Mouse (Mus musculus): ENCODE results near the gene Nin. TPM values are rescaled to one million over a fixed set of nuclear protein-coding genes. Genes with fewer than 3 reads are reported as not detected.
"Not testable (repeated sequence)": the region's sequence is repeated elsewhere in the genome, so short reads cannot be mapped to it uniquely, and the experiment has no call there.

Gene Nin
- polyA plus RNA-seq, 1 experiment: 11.5 TPM

GRCm38 (mm10) chr12:70147986-70148630, 34.6 kb upstream of the Nin start:
- Histone ChIP-seq H3K36me3 (ENCODE audit: control insufficient read depth, insufficient read depth, low read length) (no peaks in the 10 kb centered on the region), H3K27me3 (ENCODE audit: control insufficient read depth, insufficient read depth, low read length) (no peaks in the 10 kb centered on the region), H3K4me1 (ENCODE audit: control insufficient read depth, insufficient read depth, insufficient read length) (peaks cover 5% of the 10 kb centered on the region; the same call in 1 of the 2 replicates), H3K4me3 (ENCODE audit: extremely low read depth, insufficient read depth, insufficient read length) (peak overlapping the region; percentile 37; the same call in 1 of the 2 replicates), H3K27ac (ENCODE audit: insufficient read depth, low read length) (no peak overlapping the region)
- 6% methylated on average over 13 of the region's 13 CpGs for WGBS
- no peak for DNase-seq (ENCODE audit: low read depth in 1 of 2, low spot score in 2 of 2)
- TF ChIP-seq CTCF (IDR thresholded peaks at IDR 0.05; ENCODE audit: extremely low read depth, insufficient read depth, insufficient read length, insufficient replicate concordance) (no peak), POLR2A (IDR thresholded peaks at IDR 0.05; ENCODE audit: low read depth, low read length) (no peak)

- H3K27ac ChIP-seq (ENCODE audit: insufficient read depth, low read length): no peak overlapping the region
- peaks cover 9% of the 10 kb centered on the region; the same call in 1 of the 2 replicates for H3K4me1 ChIP-seq (ENCODE audit: control insufficient read depth, insufficient read depth, insufficient read length)
- WGBS: 89% methylated on average over 6 of the region's 6 CpGs
- H3K27me3 ChIP-seq (ENCODE audit: control insufficient read depth, insufficient read depth, low read length): no peaks in the 10 kb centered on the region
- H3K36me3 ChIP-seq (ENCODE audit: control insufficient read depth, insufficient read depth, low read length): no peaks in the 10 kb centered on the region
- TF ChIP-seq CTCF (IDR thresholded peaks at IDR 0.05; ENCODE audit: extremely low read depth, insufficient read depth, insufficient read length, insufficient replicate concordance) (no peak), POLR2A (IDR thresholded peaks at IDR 0.05; ENCODE audit: low read depth, low read length) (no peak)
- no peak for DNase-seq (ENCODE audit: low read depth in 1 of 2, low spot score in 2 of 2)
- no peak overlapping the region for H3K4me3 ChIP-seq (ENCODE audit: extremely low read depth, insufficient read depth, insufficient read length)
These were observed 32.1 kb upstream of the Nin start for GRCm38 (mm10) chr12:70145586-70145985.

GRCm38 (mm10) chr12:70144637-70145448, 31.3 kb upstream of the Nin start:
- Histone ChIP-seq H3K27me3 (ENCODE audit: control insufficient read depth, insufficient read depth, low read length) (no peaks in the 10 kb centered on the region), H3K4me1 (ENCODE audit: control insufficient read depth, insufficient read depth, insufficient read length) (peaks cover 12% of the 10 kb centered on the region; the same call in 1 of the 2 replicates), H3K36me3 (ENCODE audit: control insufficient read depth, insufficient read depth, low read length) (no peaks in the 10 kb centered on the region), H3K27ac (ENCODE audit: insufficient read depth, low read length) (no peak overlapping the region), H3K4me3 (ENCODE audit: extremely low read depth, insufficient read depth, insufficient read length) (no peak overlapping the region)
- DNase-seq (ENCODE audit: low read depth in 1 of 2, low spot score in 2 of 2): peak; percentile 44 to 62
- WGBS: 48% methylated on average over 20 of the region's 20 CpGs
- TF ChIP-seq POLR2A (IDR thresholded peaks at IDR 0.05; ENCODE audit: low read depth, low read length): no peak
- TF ChIP-seq CTCF (IDR thresholded peaks at IDR 0.05; ENCODE audit: extremely low read depth, insufficient read depth, insufficient read length, insufficient replicate concordance): peak; percentile 45; the same call in 1 of the 2 replicates

GRCm38 (mm10) chr12:70144106-70144587, 30.6 kb upstream of the Nin start:
- H3K4me3 ChIP-seq (ENCODE audit: extremely low read depth, insufficient read depth, insufficient read length); DNase-seq (ENCODE audit: low read depth in 1 of 2, low spot score in 2 of 2); H3K36me3 ChIP-seq (ENCODE audit: control insufficient read depth, insufficient read depth, low read length); H3K27me3 ChIP-seq (ENCODE audit: control insufficient read depth, insufficient read depth, low read length); H3K27ac ChIP-seq (ENCODE audit: insufficient read depth, low read length): not testable (repeated sequence)
- WGBS: 84% methylated on average over 3 of the region's 3 CpGs
- peaks cover 12% of the 10 kb centered on the region; the same call in 1 of the 2 replicates for H3K4me1 ChIP-seq (ENCODE audit: control insufficient read depth, insufficient read depth, insufficient read length)

- Histone ChIP-seq H3K36me3 (ENCODE audit: control insufficient read depth, insufficient read depth, low read length) (no peaks in the 10 kb centered on the region), H3K4me3 (ENCODE audit: extremely low read depth, insufficient read depth, insufficient read length) (no peak overlapping the region), H3K4me1 (ENCODE audit: control insufficient read depth, insufficient read depth, insufficient read length) (peaks cover 11% of the 10 kb centered on the region; the same call in 1 of the 2 replicates), H3K27me3 (ENCODE audit: control insufficient read depth, insufficient read depth, low read length) (no peaks in the 10 kb centered on the region), H3K27ac (ENCODE audit: insufficient read depth, low read length) (no peak overlapping the region)
- 84% methylated on average over 5 of the region's 5 CpGs for WGBS
- no peak for DNase-seq (ENCODE audit: low read depth in 1 of 2, low spot score in 2 of 2)
- TF ChIP-seq CTCF (IDR thresholded peaks at IDR 0.05; ENCODE audit: extremely low read depth, insufficient read depth, insufficient read length, insufficient replicate concordance): no peak
These were observed 27.6 kb upstream of the Nin start for GRCm38 (mm10) chr12:70140993-70141576.

- Histone ChIP-seq H3K4me3 (ENCODE audit: extremely low read depth, insufficient read depth, insufficient read length) (no peak overlapping the region), H3K27me3 (ENCODE audit: control insufficient read depth, insufficient read depth, low read length) (no peaks in the 10 kb centered on the region), H3K36me3 (ENCODE audit: control insufficient read depth, insufficient read depth, low read length) (no peaks in the 10 kb centered on the region), H3K4me1 (ENCODE audit: control insufficient read depth, insufficient read depth, insufficient read length) (peaks cover 15% of the 10 kb centered on the region; the same call in 1 of the 2 replicates), H3K27ac (ENCODE audit: insufficient read depth, low read length) (no peak overlapping the region)
- DNase-seq (ENCODE audit: low read depth in 1 of 2, low spot score in 2 of 2): peak; percentile 27 to 42
- 66% methylated on average over 5 of the region's 5 CpGs for WGBS
- TF ChIP-seq POLR2A (IDR thresholded peaks at IDR 0.05; ENCODE audit: low read depth, low read length): no peak
- TF ChIP-seq CTCF (IDR thresholded peaks at IDR 0.05; ENCODE audit: extremely low read depth, insufficient read depth, insufficient read length, insufficient replicate concordance): no peak
These were observed 27.0 kb upstream of the Nin start for GRCm38 (mm10) chr12:70140542-70140941.

Measured in spleen, adult 2 months (tissue).